Mouse (Mus musculus) liver, embryonic 14.5 days (tissue): ENCODE data around the gene Sik3. TPM values are rescaled to one million over a fixed set of nuclear protein-coding genes. Genes with fewer than 3 reads are reported as not detected.
A peak's percentile ranks its signal among the peaks of the same experiment; 100 is the strongest.

Experiments
- ATAC-seq: fragments of 200-750 bp; cut with Nextera tagmentation; 2 replicates; pipeline ENCODE4 v1.8.0; 2017; ENCODE audit warnings: moderate number of reproducible peaks, mild to moderate bottlenecking, moderate library complexity; ENCODE audit not compliant: insufficient read depth
- DNase-seq, 3 experiments: peaks; one replicate each; pipeline ENCODE4 v3.0.0-alpha.2; 2012 to 2013; ENCODE audit warnings: low read depth in 3 of 3, low spot score in 3 of 3
- H3K27ac ChIP-seq: fragments of 300-500 bp; sonication (generic); 2 replicates; pipeline ENCODE4 v1.5.1; 2014; ENCODE audit warnings: moderate library complexity, mild to moderate bottlenecking, control low read depth, inconsistent platforms
- H3K27me3 ChIP-seq: fragments of 300-500 bp; sonication (generic); 2 replicates; pipeline ENCODE4 v1.6.1; 2014; ENCODE audit warnings: mild to moderate bottlenecking, low read length, moderate library complexity; ENCODE audit not compliant: control insufficient read depth, insufficient read depth
- H3K36me3 ChIP-seq: fragments of 300-500 bp; sonication (generic); replicated peaks from 2 replicates; pipeline ENCODE4 v1.6.1; 2014; ENCODE audit warnings: low read depth; ENCODE audit not compliant: control insufficient read depth, insufficient read depth
- H3K4me1 ChIP-seq, 2 experiments: fragments of 200-500 bp in 1 of 2; fragments of 300-500 bp in 1 of 2; sonication (generic) in 1 of 2; replicated peaks; 2 replicates each; pipeline ENCODE4 v1.6.1; 2012 to 2014; ENCODE audit warnings: antibody characterized with exemption in 1 of 2, inconsistent platforms in 1 of 2, low read length in 1 of 2; ENCODE audit not compliant: control insufficient read depth in 2 of 2, insufficient read depth in 2 of 2
- H3K4me2 ChIP-seq: fragments of 300-500 bp; sonication (generic); 2 replicates; pipeline ENCODE4 v1.6.1; 2014; ENCODE audit warnings: low read depth, mild to moderate bottlenecking, control low read depth, moderate library complexity
- H3K4me3 ChIP-seq, 2 experiments: fragments of 200-500 bp in 1 of 2; fragments of 300-500 bp in 1 of 2; sonication (generic) in 1 of 2; 2 replicates each; pipeline ENCODE4 v1.5.1; 2012 to 2014; ENCODE audit warnings: low read depth in 2 of 2, low read length in 2 of 2, mild to moderate bottlenecking in 2 of 2, control low read depth in 1 of 2, inconsistent platforms in 1 of 2, moderate library complexity in 1 of 2; ENCODE audit not compliant: insufficient read depth in 1 of 2
- H3K9ac ChIP-seq: fragments of 300-500 bp; sonication (generic); replicated peaks from 2 replicates; pipeline ENCODE4 v1.6.1; 2014; ENCODE audit warnings: mild to moderate bottlenecking, control low read depth, moderate library complexity
- H3K9me3 ChIP-seq: fragments of 300-500 bp; sonication (generic); 2 replicates; pipeline ENCODE4 v1.6.1; 2016; ENCODE audit warnings: low read length, mixed read lengths; ENCODE audit not compliant: control insufficient read depth
- CTCF ChIP-seq: IDR thresholded peaks from 2 replicates; pipeline ENCODE4 v1.5.1; 2016; ENCODE audit warnings: antibody characterized with exemption, low read depth, control low read depth
- EP300 ChIP-seq: IDR thresholded peaks from 2 replicates; pipeline ENCODE4 v1.6.1; 2016; ENCODE audit warnings: antibody characterized with exemption, low read depth
- WGBS: fragments of 180-500 bp; shearing (Covaris S2); extraction: QIAGEN DNeasy Blood & Tissue Kit; methylation state at CpG from one replicate; pipeline ENCODE4 v1.1.7; 2014; ENCODE audit not compliant: insufficient replicate concordance; 5-methylcytosine and 5-hydroxymethylcytosine counted together
- polyA plus RNA-seq, 2 experiments: library from polyadenylated mRNA; depleted of rRNA in 1 of 2; stranded (reverse) in 1 of 2; unstranded in 1 of 2; fragments of >200 nt; fragmentation: Nextera tagmentation in 1 of 2; extraction: Ambion mirVana in 1 of 2; gene quantifications; 2 replicates each; pipeline versions ENCODE4 v1.2.1 to v1.2.3; 2012 to 2014

Sik3 gene
- polyA plus RNA-seq, 2 experiments = 2.1 to 3.0 TPM

DNA sequence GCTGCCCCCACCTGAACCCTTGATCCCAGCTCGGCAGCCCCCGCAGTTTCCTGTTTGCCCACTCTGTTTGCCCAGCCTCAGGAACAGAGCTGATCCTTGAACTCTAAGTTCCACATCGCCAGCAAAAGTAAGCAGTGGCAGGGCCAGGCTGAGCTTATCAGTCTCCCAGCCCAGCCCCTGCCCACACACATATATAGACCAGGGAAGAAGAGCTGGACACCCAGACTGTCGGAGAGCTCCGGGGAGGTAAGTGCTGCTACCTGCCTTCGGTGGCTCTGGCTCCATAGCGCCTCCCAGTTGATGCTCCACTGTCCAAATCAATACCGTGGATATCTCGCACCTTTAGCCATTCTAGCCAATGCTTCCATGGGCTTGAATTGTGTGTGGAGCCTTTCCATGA is 215.9 kb downstream of the Sik3 start, which contains the start of gene Apoa1:
Gene Apoa1, plus strand, starts transcription at position 90 of the 400 bp plus-strand sequence.
- Histone ChIP-seq H3K9ac (peak within 1 kb of the TSS; percentile 2; the same call in 1 of the 2 replicates), H3K27me3 (no peaks in the 10 kb centered on the region), H3K36me3 (no peaks in the 10 kb centered on the region), H3K9me3 (no peaks in the 10 kb centered on the region), H3K4me2 (no peak within 1 kb of the TSS), H3K4me3 (peak within 1 kb of the TSS; percentile 47 to 48), H3K27ac (no peak within 1 kb of the TSS), H3K4me1 (peaks cover 0 to 15% of the 10 kb centered on the region in 2 experiments; a peak in 2 of 4 replicates)
- 50% methylated on average over 9 of the region's 9 CpGs for WGBS
- ATAC-seq (peak; percentile 62), DNase-seq (peak in 1 of 3 experiments; percentile 20)
- TF ChIP-seq CTCF = peak; percentile 19; the same call in 1 of the 2 replicates
- no peak for TF ChIP-seq EP300

DNA sequence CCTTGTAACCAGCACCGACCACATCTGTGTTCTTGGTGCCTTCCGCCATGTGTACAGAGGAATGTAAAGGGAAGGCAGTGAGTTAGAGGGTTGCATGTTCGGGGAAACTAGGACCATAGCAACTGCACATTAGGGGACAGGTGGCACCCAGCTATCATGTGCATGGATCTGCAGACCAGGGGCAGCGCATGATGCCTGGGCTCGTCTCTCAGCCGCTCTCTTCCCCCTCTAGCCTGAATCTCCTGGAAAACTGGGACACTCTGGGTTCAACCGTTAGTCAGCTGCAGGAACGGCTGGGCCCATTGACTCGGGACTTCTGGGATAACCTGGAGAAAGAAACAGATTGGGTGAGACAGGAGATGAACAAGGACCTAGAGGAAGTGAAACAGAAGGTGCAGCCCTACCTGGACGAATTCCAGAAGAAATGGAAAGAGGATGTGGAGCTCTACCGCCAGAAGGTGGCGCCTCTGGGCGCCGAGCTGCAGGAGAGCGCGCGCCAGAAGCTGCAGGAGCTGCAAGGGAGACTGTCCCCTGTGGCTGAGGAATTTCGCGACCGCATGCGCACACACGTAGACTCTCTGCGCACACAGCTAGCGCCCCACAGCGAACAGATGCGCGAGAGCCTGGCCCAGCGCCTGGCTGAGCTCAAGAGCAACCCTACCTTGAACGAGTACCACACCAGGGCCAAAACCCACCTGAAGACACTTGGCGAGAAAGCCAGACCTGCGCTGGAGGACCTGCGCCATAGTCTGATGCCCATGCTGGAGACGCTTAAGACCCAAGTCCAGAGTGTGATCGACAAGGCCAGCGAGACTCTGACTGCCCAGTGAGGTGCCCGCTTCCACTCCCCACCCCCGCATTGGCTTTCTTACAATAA is 217.2 kb downstream of the Sik3 start:
- Histone ChIP-seq H3K9me3 (no peaks in the 10 kb centered on the region), H3K36me3 (no peaks in the 10 kb centered on the region), H3K27ac (no peak overlapping the region), H3K27me3 (no peaks in the 10 kb centered on the region), H3K9ac (peak overlapping the region; percentile 47), H3K4me2 (peak overlapping the region; percentile 64), H3K4me1 (peaks cover 0 to 15% of the 10 kb centered on the region in 2 experiments; a peak in 2 of 4 replicates), H3K4me3 (peak overlapping the region; percentile 47 to 48)
- WGBS = 13% methylated on average over 37 of the region's 37 CpGs
- peak; percentile 53 for ATAC-seq
- DNase-seq = peak in 1 of 3 experiments; percentile 41
- TF ChIP-seq CTCF = peak; percentile 81
- TF ChIP-seq EP300 = no peak

DNA sequence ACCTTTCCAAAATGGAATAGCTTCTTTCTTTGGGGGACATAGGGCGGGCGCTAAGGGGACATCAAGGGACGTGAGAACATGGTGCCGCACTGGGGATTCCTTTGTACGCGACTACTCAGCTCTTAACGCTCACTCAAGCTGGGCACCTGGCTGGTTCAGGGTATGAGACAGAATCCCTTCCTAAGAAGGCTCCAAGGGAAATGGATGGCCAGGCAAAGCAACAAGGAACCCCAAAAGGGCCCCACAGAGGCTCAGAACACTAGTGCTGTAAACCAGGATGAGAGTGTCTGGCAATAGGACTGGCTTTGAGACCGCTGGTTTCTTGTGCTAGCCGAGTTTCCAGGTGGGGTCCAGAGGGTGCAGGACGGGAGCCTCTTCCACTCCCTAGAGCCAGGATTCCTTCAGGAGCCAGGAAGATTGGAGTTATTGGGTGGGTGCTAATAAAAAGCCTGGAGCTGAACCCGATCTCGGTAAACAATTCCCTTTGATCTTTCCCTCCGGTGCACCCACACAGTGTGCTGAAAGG is 217.9 kb downstream of the Sik3 start:
- Histone ChIP-seq H3K9me3 (no peaks in the 10 kb centered on the region), H3K4me1 (peaks cover under 1 to 14% of the 10 kb centered on the region in 2 experiments; a peak in 2 of 4 replicates), H3K27me3 (no peaks in the 10 kb centered on the region), H3K36me3 (no peaks in the 10 kb centered on the region), H3K4me3 (peak overlapping the region; percentile 47 to 48), H3K9ac (no peak overlapping the region; the same call in none of the 2 replicates), H3K27ac (no peak overlapping the region), H3K4me2 (peak overlapping the region; percentile 64)
- WGBS = 23% methylated on average over 13 of the region's 13 CpGs
- DNase-seq (no peak), ATAC-seq (no peak)
- TF ChIP-seq CTCF (no peak), EP300 (no peak)

DNA sequence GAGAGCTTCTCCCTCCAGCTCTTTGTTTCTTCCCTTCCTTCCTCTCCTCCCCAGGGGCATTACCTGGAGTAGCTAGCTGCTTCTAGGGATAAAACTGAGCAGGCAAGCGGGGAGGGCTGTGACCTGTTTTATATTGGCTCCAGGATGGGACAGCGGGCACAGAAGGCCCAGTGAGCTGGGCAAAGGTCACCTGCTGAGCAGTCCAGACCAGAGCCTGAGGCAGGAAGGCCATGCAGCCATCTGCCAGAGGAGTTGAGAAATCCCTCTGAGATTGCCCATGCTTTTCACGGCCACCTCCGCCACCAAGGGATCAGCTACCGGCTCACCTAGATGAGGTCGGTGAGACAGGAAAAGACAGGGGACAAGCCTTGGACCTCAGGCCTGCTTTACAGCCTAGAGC is 222.6 kb downstream of the Sik3 start:
- H3K4me3 ChIP-seq = no peak overlapping the region
- 64% methylated on average over 6 of the region's 6 CpGs for WGBS

DNA sequence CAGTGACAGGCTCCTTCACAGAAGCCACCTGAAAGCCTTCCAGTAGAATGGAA is 222.8 kb downstream of the Sik3 start, which contains the start of gene Apoc3:
Gene Apoc3, minus strand, starts transcription at position 41 of the 53 bp plus-strand sequence.
- Histone ChIP-seq H3K4me3 (no peak within 1 kb of the TSS), H3K9ac (no peak within 1 kb of the TSS), H3K9me3 (no peaks in the 10 kb centered on the region), H3K4me1 (peaks cover 5 to 12% of the 10 kb centered on the region in 2 experiments; a peak in 3 of 4 replicates), H3K27me3 (no peaks in the 10 kb centered on the region), H3K36me3 (no peaks in the 10 kb centered on the region), H3K4me2 (no peak within 1 kb of the TSS), H3K27ac (no peak within 1 kb of the TSS)
- no peak for ATAC-seq
- TF ChIP-seq EP300 (no peak), CTCF (no peak)
- DNase-seq = no peak

More for the DNA sequence above, 222.6 kb downstream of the Sik3 start:
- Histone ChIP-seq H3K36me3 (no peaks in the 10 kb centered on the region), H3K27me3 (no peaks in the 10 kb centered on the region), H3K9me3 (no peaks in the 10 kb centered on the region), H3K4me2 (no peak overlapping the region), H3K27ac (no peak overlapping the region), H3K4me1 (peaks cover 5 to 12% of the 10 kb centered on the region in 2 experiments; a peak in 3 of 4 replicates), H3K9ac (no peak overlapping the region)
- no peak for DNase-seq
- ATAC-seq = no peak
- TF ChIP-seq CTCF = no peak
- no peak for TF ChIP-seq EP300
